ENCODE assay signal across 14 mouse cellular contexts in the genomic region with DNA sequence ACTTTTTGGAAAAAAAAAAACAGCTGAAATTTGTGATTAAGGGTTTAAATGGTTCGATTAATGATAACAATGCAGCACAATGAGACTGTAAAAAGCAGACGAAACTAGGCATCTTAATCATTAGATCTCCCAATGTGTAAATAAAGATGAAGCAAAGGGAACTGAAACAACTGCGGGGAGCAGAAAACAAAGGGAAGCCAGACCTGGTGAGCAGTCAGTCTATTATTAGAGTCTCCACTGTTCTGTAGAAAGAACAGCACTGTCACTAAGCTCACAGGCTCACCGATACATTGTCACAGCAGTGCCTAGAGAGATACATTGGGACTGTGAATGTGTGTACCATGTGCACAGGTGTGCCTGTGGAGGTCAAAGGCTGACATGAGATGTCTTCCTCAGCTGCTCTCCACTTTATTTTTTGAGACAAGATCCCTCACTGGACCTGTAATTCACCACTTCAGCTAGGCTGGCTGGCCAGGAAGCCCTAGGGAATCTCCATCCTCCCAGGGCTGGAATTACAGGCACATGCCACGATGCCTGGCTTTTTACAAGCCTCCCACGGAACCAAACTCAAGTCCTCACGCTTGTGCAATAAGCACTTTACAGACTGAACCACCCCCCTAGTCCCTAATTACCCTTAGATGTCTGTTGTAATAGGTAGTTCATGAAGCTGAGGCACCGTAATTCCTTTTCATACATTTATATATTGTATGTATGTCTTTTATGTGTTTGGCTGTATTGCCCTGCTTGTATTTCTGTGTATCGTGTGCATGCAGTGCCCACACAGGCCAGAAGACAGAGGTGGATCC. TPM values are rescaled to one million over a fixed set of nuclear protein-coding genes. Genes with fewer than 3 reads are reported as not detected.
DNase-seq lines count a peak whose midpoint lies in the region; ATAC-seq and TF ChIP-seq lines count a peak whose summit lies in the region.
"Had no signal": no experiment of that assay in that cellular context is flagged by ENCODE, and none has a peak within 500 bp of the region (broad histone marks: within the 10 kb centered on the region; RNA-seq: fewer than 3 reads in every experiment).

No protein-coding gene starts in this region.

- no peak overlapping the region for H3K9ac ChIP-seq in heart, embryonic 11.5 days (ENCODE audit: low read depth, low read length)
- no peak overlapping the region for H3K9ac ChIP-seq in midbrain, embryonic 11.5 days (ENCODE audit: low read length)
- no peak overlapping the region for H3K9ac ChIP-seq in midbrain, postnatal 0 days (replicated peaks; ENCODE audit: low read length, poor library complexity, severe bottlenecking)
- no peak overlapping the region for H3K9ac ChIP-seq in heart, embryonic 15.5 days
- H3K9ac ChIP-seq: embryonic facial prominence, embryonic 12.5 days; hindbrain, embryonic 15.5 days; neural tube, embryonic 13.5 days had no signal

- WGBS in heart, embryonic 11.5 days (ENCODE audit: insufficient replicate concordance) = 63% methylated on average over 9 of the region's 9 CpGs
- WGBS in midbrain, embryonic 11.5 days = 73% methylated on average over 9 of the region's 9 CpGs
- WGBS in midbrain, postnatal 0 days = 73% methylated on average over 9 of the region's 9 CpGs
- WGBS in heart, embryonic 15.5 days = 53% methylated on average over 9 of the region's 9 CpGs
- 72% methylated on average over 9 of the region's 9 CpGs for WGBS in hindbrain, embryonic 10.5 days
- WGBS in midbrain, embryonic 10.5 days = 79% methylated on average over 9 of the region's 9 CpGs

- no peak overlapping the region for H3K4me2 ChIP-seq in heart, embryonic 11.5 days
- no peak overlapping the region for H3K4me2 ChIP-seq in midbrain, embryonic 11.5 days
- H3K4me2 ChIP-seq in midbrain, postnatal 0 days (ENCODE audit: low read depth, low read length, poor library complexity, severe bottlenecking) = no peak overlapping the region
- peak overlapping the region; percentile 5; the same call in 1 of the 2 replicates for H3K4me2 ChIP-seq in heart, embryonic 15.5 days
- H3K4me2 ChIP-seq: embryonic facial prominence, embryonic 12.5 days; hindbrain, embryonic 15.5 days; neural tube, embryonic 13.5 days had no signal

- 0 out of 2 replicates have a peak, but pooled peaks cover 2% of the 10 kb centered on the region for H3K4me1 ChIP-seq in heart, embryonic 11.5 days (ENCODE audit: control insufficient read depth, insufficient read depth, low read length)
- no peaks in the 10 kb centered on the region for H3K4me1 ChIP-seq in midbrain, embryonic 11.5 days (ENCODE audit: control insufficient read depth, insufficient read depth, low read length)
- H3K4me1 ChIP-seq in midbrain, postnatal 0 days (ENCODE audit: insufficient read depth, low read length) = no peaks in the 10 kb centered on the region
- peaks cover 6% of the 10 kb centered on the region; the same call in 1 of the 2 replicates for H3K4me1 ChIP-seq in heart, embryonic 15.5 days (replicated peaks)
- no peaks in the 10 kb centered on the region for H3K4me1 ChIP-seq in hindbrain, embryonic 10.5 days (replicated peaks)
- peaks cover 3% of the 10 kb centered on the region; the same call in 1 of the 2 replicates for H3K4me1 ChIP-seq in midbrain, embryonic 10.5 days
- H3K4me1 ChIP-seq: hindbrain, embryonic 15.5 days; neural tube, embryonic 13.5 days had no signal

- no peaks in the 10 kb centered on the region for H3K27me3 ChIP-seq in heart, embryonic 11.5 days (ENCODE audit: control insufficient read depth, insufficient read depth, low read length)
- no peaks in the 10 kb centered on the region for H3K27me3 ChIP-seq in midbrain, embryonic 11.5 days (ENCODE audit: control insufficient read depth, insufficient read depth, low read length)
- H3K27me3 ChIP-seq in midbrain, postnatal 0 days (ENCODE audit: insufficient read depth, low read length) = no peaks in the 10 kb centered on the region
- no peaks in the 10 kb centered on the region for H3K27me3 ChIP-seq in heart, embryonic 15.5 days
- no peaks in the 10 kb centered on the region for H3K27me3 ChIP-seq in splenic B cell, adult 2 months (ENCODE audit: control insufficient read depth, insufficient read depth, low read length, poor library complexity, severe bottlenecking)
- no peaks in the 10 kb centered on the region for H3K27me3 ChIP-seq in hindbrain, embryonic 10.5 days (ENCODE audit: insufficient read depth, poor library complexity, severe bottlenecking)
- no peaks in the 10 kb centered on the region for H3K27me3 ChIP-seq in midbrain, embryonic 10.5 days (ENCODE audit: low read depth, poor library complexity, severe bottlenecking)
- H3K27me3 ChIP-seq: embryonic facial prominence, embryonic 12.5 days; hindbrain, embryonic 15.5 days; neural tube, embryonic 13.5 days had no signal

- H3K9me3 ChIP-seq in heart, embryonic 11.5 days (replicated peaks; ENCODE audit: control insufficient read depth, low read length) = no peaks in the 10 kb centered on the region
- no peaks in the 10 kb centered on the region for H3K9me3 ChIP-seq in midbrain, embryonic 11.5 days (ENCODE audit: control insufficient read depth, low read length)
- H3K9me3 ChIP-seq in midbrain, postnatal 0 days (ENCODE audit: low read length) = no peaks in the 10 kb centered on the region
- H3K9me3 ChIP-seq in heart, embryonic 15.5 days (replicated peaks) = no peaks in the 10 kb centered on the region
- H3K9me3 ChIP-seq in hindbrain, embryonic 10.5 days = no peaks in the 10 kb centered on the region
- no peaks in the 10 kb centered on the region for H3K9me3 ChIP-seq in midbrain, embryonic 10.5 days (replicated peaks)
- H3K9me3 ChIP-seq: embryonic facial prominence, embryonic 12.5 days; hindbrain, embryonic 15.5 days; neural tube, embryonic 13.5 days had no signal

- H3K4me3 ChIP-seq in heart, embryonic 11.5 days (ENCODE audit: low read depth, low read length) = no peak overlapping the region
- no peak overlapping the region for H3K4me3 ChIP-seq in midbrain, embryonic 11.5 days (ENCODE audit: low read depth, low read length)
- no peak overlapping the region for H3K4me3 ChIP-seq in midbrain, postnatal 0 days (ENCODE audit: low read depth, low read length)
- H3K4me3 ChIP-seq in heart, embryonic 15.5 days = no peak overlapping the region
- H3K4me3 ChIP-seq in hindbrain, embryonic 10.5 days = no peak overlapping the region
- H3K4me3 ChIP-seq in midbrain, embryonic 10.5 days = no peak overlapping the region
- H3K4me3 ChIP-seq: embryonic facial prominence, embryonic 12.5 days; hindbrain, embryonic 15.5 days; neural tube, embryonic 13.5 days had no signal

- ATAC-seq in heart, embryonic 11.5 days (replicated peaks; ENCODE audit: insufficient number of reproducible peaks, low FRiP score, low TSS enrichment) = no peak
- ATAC-seq in midbrain, embryonic 11.5 days (ENCODE audit: low FRiP score) = no peak
- ATAC-seq in midbrain, postnatal 0 days (ENCODE audit: low FRiP score) = no peak
- ATAC-seq in heart, embryonic 15.5 days (replicated peaks; ENCODE audit: insufficient number of reproducible peaks, insufficient read depth, low FRiP score, low read depth) = no peak; the same call in 1 of the 2 replicates

- H3K36me3 ChIP-seq in heart, embryonic 11.5 days (ENCODE audit: control insufficient read depth, insufficient read depth, low read length) = no peaks in the 10 kb centered on the region
- no peaks in the 10 kb centered on the region for H3K36me3 ChIP-seq in midbrain, embryonic 11.5 days (ENCODE audit: control insufficient read depth, insufficient read depth, low read length)
- H3K36me3 ChIP-seq in midbrain, postnatal 0 days (ENCODE audit: insufficient read depth, low read length) = 0 out of 2 replicates have a peak, but pooled peaks cover 4% of the 10 kb centered on the region
- no peaks in the 10 kb centered on the region for H3K36me3 ChIP-seq in heart, embryonic 15.5 days
- H3K36me3 ChIP-seq in splenic B cell, adult 2 months (ENCODE audit: control insufficient read depth, insufficient read depth, low read length, poor library complexity, severe bottlenecking) = peaks cover 7% of the 10 kb centered on the region; the same call in 1 of the 2 replicates
- no peaks in the 10 kb centered on the region for H3K36me3 ChIP-seq in hindbrain, embryonic 10.5 days
- no peaks in the 10 kb centered on the region for H3K36me3 ChIP-seq in midbrain, embryonic 10.5 days
- H3K36me3 ChIP-seq: embryonic facial prominence, embryonic 12.5 days had no signal

- TF ChIP-seq CTCF in midbrain, postnatal 0 days (IDR thresholded peaks at IDR 0.05) = no peak

- H3K27ac ChIP-seq in heart, embryonic 11.5 days (ENCODE audit: low read depth, low read length) = 0 out of 2 replicates have a peak overlapping the region, but pooled peaks have one; percentile 25
- no peak overlapping the region for H3K27ac ChIP-seq in midbrain, embryonic 11.5 days (ENCODE audit: low read depth, low read length)
- no peak overlapping the region for H3K27ac ChIP-seq in midbrain, postnatal 0 days (ENCODE audit: low read depth, low read length)
- peak overlapping the region; percentile 55 for H3K27ac ChIP-seq in heart, embryonic 15.5 days
- no peak overlapping the region for H3K27ac ChIP-seq in hindbrain, embryonic 10.5 days
- H3K27ac ChIP-seq in midbrain, embryonic 10.5 days (replicated peaks) = no peak overlapping the region
- H3K27ac ChIP-seq: embryonic facial prominence, embryonic 12.5 days; hindbrain, embryonic 15.5 days; neural tube, embryonic 13.5 days had no signal

- DNase-seq in heart, adult 8-10 months (ENCODE audit: low spot score) = no peak
- peak; percentile 78 for DNase-seq in midbrain, embryonic 11.5 days (ENCODE audit: low spot score, missing footprints)
- DNase-seq in midbrain, postnatal 0 days (ENCODE audit: low spot score) = no peak
- DNase-seq in splenic B cell, adult 2 months (ENCODE audit: low read depth, low spot score) = peak; percentile 58
- DNase-seq in hindbrain, embryonic 10.5 days (ENCODE audit: low spot score) = no peak
- no peak for DNase-seq in midbrain, embryonic 10.5 days (ENCODE audit: low spot score)
- DNase-seq: cerebellum, adult 9-11 months; midbrain, embryonic 14.5 days; thymus, postnatal 14 days had no signal

RNA-seq across cellular contexts. Expression of a gene that starts 14.6 kb away (rescaled TPM):
- 4.9 and 5.8 TPM in 2 replicates for polyA plus RNA-seq in heart, embryonic 11.5 days (2014; fragmentation: Nextera tagmentation; extraction: Ambion mirVana)
- 10 to 100 TPM; 14.2 to 19.0 (median 14.4) TPM for total RNA-seq in heart, adult 8-10 months (2022)
- 3.0 and 4.3 TPM in 2 replicates for polyA plus RNA-seq in midbrain, embryonic 11.5 days (2014; fragmentation: Nextera tagmentation; extraction: Ambion mirVana)
- total RNA-seq in midbrain, postnatal 0 days (2014; rRNA removed) = 13.6 and 26.5 TPM in 2 replicates
- 9.9 and 11.8 TPM in 2 replicates for polyA plus RNA-seq in midbrain, postnatal 0 days (2015; fragmentation: Nextera tagmentation; extraction: Ambion mirVana)
- polyA plus RNA-seq in heart, embryonic 15.5 days (2015; fragmentation: Nextera tagmentation; extraction: Ambion mirVana) = 4.7 and 6.2 TPM in 2 replicates
- polyA plus RNA-seq in hindbrain, embryonic 10.5 days (2016; fragmentation: Nextera tagmentation; extraction: Ambion mirVana) = 1.7 and 3.1 TPM in 2 replicates
- polyA plus RNA-seq in midbrain, embryonic 10.5 days (2016; fragmentation: Nextera tagmentation; extraction: Ambion mirVana) = 1.7 and 2.3 TPM in 2 replicates

RNA-seq across cellular contexts. Expression of a gene that starts 59.2 kb away (rescaled TPM):
- polyA plus RNA-seq in heart, embryonic 11.5 days (2014; fragmentation: Nextera tagmentation; extraction: Ambion mirVana) = 17.1 and 17.6 TPM in 2 replicates
- total RNA-seq in heart, adult 8-10 months (2022) = 10 to 100 TPM; 11.8 to 18.4 (median 13.9) TPM
- 21.4 and 25.5 TPM in 2 replicates for polyA plus RNA-seq in midbrain, embryonic 11.5 days (2014; fragmentation: Nextera tagmentation; extraction: Ambion mirVana)
- 4.1 and 7.4 TPM in 2 replicates for total RNA-seq in midbrain, postnatal 0 days (2014; rRNA removed)
- polyA plus RNA-seq in midbrain, postnatal 0 days (2015; fragmentation: Nextera tagmentation; extraction: Ambion mirVana) = 32.1 and 36.3 TPM in 2 replicates
- polyA plus RNA-seq in heart, embryonic 15.5 days (2015; fragmentation: Nextera tagmentation; extraction: Ambion mirVana) = 15.0 and 16.7 TPM in 2 replicates
- polyA plus RNA-seq in hindbrain, embryonic 10.5 days (2016; fragmentation: Nextera tagmentation; extraction: Ambion mirVana) = 11.7 and 14.9 TPM in 2 replicates
- polyA plus RNA-seq in midbrain, embryonic 10.5 days (2016; fragmentation: Nextera tagmentation; extraction: Ambion mirVana) = 14.0 and 19.0 TPM in 2 replicates

RNA-seq across cellular contexts. Expression of a gene that starts 59.3 kb away (rescaled TPM):
- polyA plus RNA-seq in heart, embryonic 11.5 days (2014; fragmentation: Nextera tagmentation; extraction: Ambion mirVana) = 12.5 and 17.5 TPM in 2 replicates
- total RNA-seq in heart, adult 8-10 months (2022) = 10 to 100 TPM; 31.2 to 38.6 (median 32.3) TPM
- polyA plus RNA-seq in midbrain, embryonic 11.5 days (2014; fragmentation: Nextera tagmentation; extraction: Ambion mirVana) = 10.7 and 11.7 TPM in 2 replicates
- total RNA-seq in midbrain, postnatal 0 days (2014; rRNA removed) = 4.2 and 5.7 TPM in 2 replicates
- polyA plus RNA-seq in midbrain, postnatal 0 days (2015; fragmentation: Nextera tagmentation; extraction: Ambion mirVana) = 5.4 and 6.5 TPM in 2 replicates
- 13.2 and 13.4 TPM in 2 replicates for polyA plus RNA-seq in heart, embryonic 15.5 days (2015; fragmentation: Nextera tagmentation; extraction: Ambion mirVana)
- 8.3 and 14.2 TPM in 2 replicates for polyA plus RNA-seq in hindbrain, embryonic 10.5 days (2016; fragmentation: Nextera tagmentation; extraction: Ambion mirVana)
- 12.4 and 12.7 TPM in 2 replicates for polyA plus RNA-seq in midbrain, embryonic 10.5 days (2016; fragmentation: Nextera tagmentation; extraction: Ambion mirVana)

Comparison
In these comparisons a context has a peak if more than half of its experiments do, and no peak if none do; other contexts are left out.
1. DNase-seq: peak in midbrain, embryonic 11.5 days (single experiment) and splenic B cell, adult 2 months (single experiment); none in heart, adult 8-10 months (single experiment), midbrain, postnatal 0 days (single experiment), hindbrain, embryonic 10.5 days (single experiment) and midbrain, embryonic 10.5 days (single experiment).
2. H3K27ac ChIP-seq: peak in heart, embryonic 11.5 days (single experiment) and heart, embryonic 15.5 days (single experiment); none in midbrain, embryonic 11.5 days (single experiment), midbrain, postnatal 0 days (single experiment), hindbrain, embryonic 10.5 days (single experiment) and midbrain, embryonic 10.5 days (single experiment).